Mouse (Mus musculus) ZHBTc4 (cell line): ENCODE data around the gene Prkag2.
"Not testable (repeated sequence)": the region's sequence is repeated elsewhere in the genome, so short reads cannot be mapped to it uniquely, and the experiment has no call there.

Source experiments
- DNase-seq: peaks from one replicate; pipeline ENCODE4 v3.0.0-alpha.2; 2011; ENCODE audit warnings: low read depth, low spot score

Prkag2 gene

GRCm38 (mm10) chr5:25086234-25086633, 14.2 kb downstream of the Prkag2 start:
- DNase-seq: no peak

- DNase-seq: no peak
Observed at GRCm38 (mm10) chr5:25085170-25085569, 15.3 kb downstream of the Prkag2 start.

- DNase-seq: no peak
Observed at GRCm38 (mm10) chr5:25083816-25084215, 16.6 kb downstream of the Prkag2 start.

GRCm38 (mm10) chr5:25082542-25082941, 17.9 kb downstream of the Prkag2 start:
- peak; percentile 65 for DNase-seq

GRCm38 (mm10) chr5:25081545-25081944, 18.9 kb downstream of the Prkag2 start:
- no peak for DNase-seq

GRCm38 (mm10) chr5:25080994-25081393, 19.4 kb downstream of the Prkag2 start:
- DNase-seq: no peak

GRCm38 (mm10) chr5:25080438-25080945, 19.9 kb downstream of the Prkag2 start:
- DNase-seq: no peak

- DNase-seq: no peak
Observed at GRCm38 (mm10) chr5:25079766-25080265, 20.6 kb downstream of the Prkag2 start.

- DNase-seq: no peak
Observed at GRCm38 (mm10) chr5:25077873-25078651, 22.4 kb downstream of the Prkag2 start.

GRCm38 (mm10) chr5:25077258-25077657, 23.2 kb downstream of the Prkag2 start:
- DNase-seq: not testable (repeated sequence)

- no peak for DNase-seq
Observed at GRCm38 (mm10) chr5:25075623-25076022, 24.8 kb downstream of the Prkag2 start.

- no peak for DNase-seq
Observed at GRCm38 (mm10) chr5:25069815-25070214, 30.6 kb downstream of the Prkag2 start.

GRCm38 (mm10) chr5:25067122-25067521, 33.3 kb downstream of the Prkag2 start:
- no peak for DNase-seq

- DNase-seq: no peak
Observed at GRCm38 (mm10) chr5:25064270-25065232, 35.9 kb downstream of the Prkag2 start.

- no peak for DNase-seq
Observed at GRCm38 (mm10) chr5:25062506-25063132, 37.8 kb downstream of the Prkag2 start.

GRCm38 (mm10) chr5:25058853-25059741, 41.3 kb downstream of the Prkag2 start:
- no peak for DNase-seq

GRCm38 (mm10) chr5:25058417-25058816, 42.0 kb downstream of the Prkag2 start:
- DNase-seq: no peak

GRCm38 (mm10) chr5:25055288-25055687, 45.2 kb downstream of the Prkag2 start:
- no peak for DNase-seq

- no peak for DNase-seq
Observed at GRCm38 (mm10) chr5:25053971-25054658, 46.3 kb downstream of the Prkag2 start.

GRCm38 (mm10) chr5:25050827-25051226, 49.6 kb downstream of the Prkag2 start:
- no peak for DNase-seq
